Mouse (Mus musculus): ENCODE results near the gene Vmn1r35. TPM values are rescaled to one million over a fixed set of nuclear protein-coding genes. Genes with fewer than 3 reads are reported as not detected.
"Not testable (repeated sequence)": the region's sequence is repeated elsewhere in the genome, so short reads cannot be mapped to it uniquely, and the experiment has no call there.

The Vmn1r35 gene
- not detected in 2 replicates for total RNA-seq (2017)

GRCm38 (mm10) chr6:66685806-66686205, at the start of gene Vmn1r35:
Gene Vmn1r35, minus strand, starts transcription at chr6:66685906.
- ATAC-seq (replicated peaks in 1 of 2; ENCODE audit: insufficient read depth in 1 of 2, low FRiP score in 2 of 2, low TSS enrichment in 1 of 2, low read depth in 1 of 2, poor library complexity in 2 of 2, severe bottlenecking in 2 of 2), result no peak

GRCm38 (mm10) chr6:66729082-66729481, 43.4 kb upstream of the Vmn1r35 start, which contains the start of gene Vmn1r37:
Gene Vmn1r37, plus strand, starts transcription at chr6:66729382.
- not testable (repeated sequence) for ATAC-seq (replicated peaks in 1 of 2; ENCODE audit: insufficient read depth in 1 of 2, low FRiP score in 2 of 2, low TSS enrichment in 1 of 2, low read depth in 1 of 2, poor library complexity in 2 of 2, severe bottlenecking in 2 of 2)

- not testable (repeated sequence) for ATAC-seq (replicated peaks in 1 of 2; ENCODE audit: insufficient read depth in 1 of 2, low FRiP score in 2 of 2, low TSS enrichment in 1 of 2, low read depth in 1 of 2, poor library complexity in 2 of 2, severe bottlenecking in 2 of 2)
Measured at GRCm38 (mm10) chr6:66719068-66719467, 33.4 kb upstream of the Vmn1r35 start, which contains the start of gene Vmn1r36. Gene Vmn1r36, minus strand, starts transcription at chr6:66719168.

- ATAC-seq (replicated peaks in 1 of 2; ENCODE audit: insufficient read depth in 1 of 2, low FRiP score in 2 of 2, low TSS enrichment in 1 of 2, low read depth in 1 of 2, poor library complexity in 2 of 2, severe bottlenecking in 2 of 2), result no peak
Measured at GRCm38 (mm10) chr6:66713854-66714253, 28.1 kb upstream of the Vmn1r35 start.

GRCm38 (mm10) chr6:66708901-66709300, 23.2 kb upstream of the Vmn1r35 start:
- no peak for ATAC-seq (replicated peaks in 1 of 2; ENCODE audit: insufficient read depth in 1 of 2, low FRiP score in 2 of 2, low TSS enrichment in 1 of 2, low read depth in 1 of 2, poor library complexity in 2 of 2, severe bottlenecking in 2 of 2)

GRCm38 (mm10) chr6:66643779-66644178, 41.9 kb downstream of the Vmn1r35 start, which contains the start of gene Vmn1r34:
Gene Vmn1r34, minus strand, starts transcription at chr6:66643879.
- ATAC-seq (replicated peaks in 1 of 2; ENCODE audit: insufficient read depth in 1 of 2, low FRiP score in 2 of 2, low TSS enrichment in 1 of 2, low read depth in 1 of 2, poor library complexity in 2 of 2, severe bottlenecking in 2 of 2), result no peak

Other genes starting within 250 kb of the Vmn1r35 start
- 87.2 and 91.4 TPM in 2 replicates for gene Mad2l1, start 150.5 kb downstream of the Vmn1r35 start, total RNA-seq (2017)
- not detected in 2 replicates for gene Vmn1r32, start 125.8 kb downstream of the Vmn1r35 start, total RNA-seq (2017)
- not detected in 2 replicates for gene Vmn1r33, start 67.6 kb downstream of the Vmn1r35 start, total RNA-seq (2017)
- not detected in 2 replicates for gene Vmn1r34, start 42.0 kb downstream of the Vmn1r35 start, total RNA-seq (2017)
- gene Vmn1r36, start 33.3 kb upstream of the Vmn1r35 start, total RNA-seq (2017), result not detected in 2 replicates
- gene Vmn1r37, start 43.5 kb upstream of the Vmn1r35 start, total RNA-seq (2017), result not detected in 2 replicates
- gene Vmn1r38, start 96.7 kb upstream of the Vmn1r35 start, total RNA-seq (2017), result not detected in 2 replicates
- gene Vmn1r39, start 124.7 kb upstream of the Vmn1r35 start, total RNA-seq (2017), result not detected in 2 replicates
- gene Gng12, start 210.5 kb upstream of the Vmn1r35 start, total RNA-seq (2017), result 50.3 and 83.1 TPM in 2 replicates

Measured in hematopoietic stem cell, adult 5-6 weeks (primary cell).